Mouse (Mus musculus): ENCODE measurements at regions not wholly inside any gene's neighbourhood (a gene's known extent, or its start where the extent isn't known, plus 50 kb on each side); places are given as distances from the start of the nearest gene placed in this dataset.

DNA sequence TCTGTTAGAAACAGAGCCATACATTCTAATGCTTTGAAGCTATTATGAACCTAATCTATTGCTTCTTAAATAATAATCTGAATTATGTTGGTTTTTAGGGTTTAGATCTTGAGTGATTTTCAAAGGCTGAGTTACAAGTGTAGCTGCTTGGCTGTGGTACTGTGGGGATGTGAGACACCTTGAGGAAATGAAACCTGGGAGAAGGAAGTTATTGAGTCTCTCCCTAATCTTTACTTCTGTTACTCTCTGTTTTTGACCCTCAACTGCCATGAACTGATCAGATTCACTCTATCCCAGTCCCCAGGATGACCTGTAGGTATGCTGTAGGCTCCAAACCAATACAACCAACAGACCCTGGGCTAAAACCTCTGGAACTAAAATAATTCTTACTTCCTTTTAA, 334.8 kb downstream of the Bckdhb start:
- no peak overlapping the region for H3K27ac ChIP-seq (ENCODE audit: insufficient read depth, low read depth)
- DNase-seq (ENCODE audit: extremely low read depth): no peak
- in situ Hi-C loops (cut with MboI; ENCODE audit: low pct_ligation_motif_present, low pct_unique_long_range_greater_than_20kb, low sequenced_read_pairs) (no loop called here), dilution Hi-C loops (cut with MboI; ENCODE audit: extremely low pct_ligation_motif_present, extremely low pct_unique_long_range_greater_than_20kb, low sequenced_read_pairs) (no loop called here)
- no peak overlapping the region for H3K4me2 ChIP-seq (ENCODE audit: insufficient read depth, low read depth, poor library complexity, severe bottlenecking)
- H3K36me3 ChIP-seq (replicated peaks in 1 of 2; ENCODE audit: control insufficient read depth in 1 of 2, insufficient read depth in 1 of 2, low read length in 1 of 2): no peaks in the 10 kb centered on the region
- H3K4me3 ChIP-seq (replicated peaks in 1 of 3; ENCODE audit: low read depth in 2 of 3, low read length in 2 of 3, poor library complexity in 1 of 3): no peak overlapping the region
- H3K79me2 ChIP-seq (replicated peaks; ENCODE audit: control insufficient read depth, extremely low read depth, insufficient read depth, poor library complexity, severe bottlenecking): no peaks in the 10 kb centered on the region
- H3K9me3 ChIP-seq (replicated peaks; ENCODE audit: low read length): no peaks in the 10 kb centered on the region
- no peaks in the 10 kb centered on the region for H3K27me3 ChIP-seq (replicated peaks)
- no peak for TF ChIP-seq NRF1 (IDR thresholded peaks at IDR 0.05; ENCODE audit: low read depth, low read length)
- TF ChIP-seq TCF12 (IDR thresholded peaks at IDR 0.05; ENCODE audit: low read depth, low read length): no peak
- no peak for TF ChIP-seq HCFC1 (IDR thresholded peaks at IDR 0.05; ENCODE audit: low read depth, low read length)
- TF ChIP-seq USF1 (IDR thresholded peaks at IDR 0.05; ENCODE audit: low read depth, low read length): no peak
- no peak for TF ChIP-seq ELF1 (IDR thresholded peaks at IDR 0.05; ENCODE audit: low read depth, low read length)
- TF ChIP-seq ZKSCAN1 (IDR thresholded peaks at IDR 0.05; ENCODE audit: borderline replicate concordance, low read depth, low read length): no peak
- no peak for TF ChIP-seq MXI1 (IDR thresholded peaks at IDR 0.05; ENCODE audit: low read depth, low read length)
- TF ChIP-seq MAX (IDR thresholded peaks at IDR 0.05; ENCODE audit: low read length): no peak
- no peak for TF ChIP-seq MYC (IDR thresholded peaks at IDR 0.05; ENCODE audit: low read depth, low read length)
- TF ChIP-seq SMC3 (IDR thresholded peaks at IDR 0.05; ENCODE audit: low read depth, low read length): no peak
- TF ChIP-seq BHLHE40 (IDR thresholded peaks at IDR 0.05; ENCODE audit: low read depth, low read length): no peak
- TF ChIP-seq E2F4 (IDR thresholded peaks at IDR 0.05; ENCODE audit: insufficient replicate concordance, low read depth, low read length): no peak
- no peak for TF ChIP-seq ETS1 (conservative IDR thresholded peaks at IDR 0.05; ENCODE audit: low read depth, low read length)
- TF ChIP-seq CHD2 (IDR thresholded peaks at IDR 0.05; ENCODE audit: low read length): no peak
- TF ChIP-seq CHD1 (IDR thresholded peaks at IDR 0.05; ENCODE audit: low read depth, low read length): no peak
- TF ChIP-seq JUN (IDR thresholded peaks at IDR 0.05; ENCODE audit: insufficient read depth, low read depth, low read length): no peak
- TF ChIP-seq MEF2A (IDR thresholded peaks at IDR 0.05; ENCODE audit: borderline replicate concordance, low read depth, low read length): no peak
- TF ChIP-seq POLR2AphosphoS2 (IDR thresholded peaks at IDR 0.05; ENCODE audit: low read depth, low read length): no peak
- H3K4me1 ChIP-seq (ENCODE audit: control insufficient read depth in 1 of 2, insufficient read depth in 2 of 2): peaks cover 0 to 9% of the 10 kb centered on the region in 2 experiments; a peak in 2 of 4 replicates
- H3K9ac ChIP-seq (ENCODE audit: insufficient read depth, low read depth): no peak overlapping the region

DNA sequence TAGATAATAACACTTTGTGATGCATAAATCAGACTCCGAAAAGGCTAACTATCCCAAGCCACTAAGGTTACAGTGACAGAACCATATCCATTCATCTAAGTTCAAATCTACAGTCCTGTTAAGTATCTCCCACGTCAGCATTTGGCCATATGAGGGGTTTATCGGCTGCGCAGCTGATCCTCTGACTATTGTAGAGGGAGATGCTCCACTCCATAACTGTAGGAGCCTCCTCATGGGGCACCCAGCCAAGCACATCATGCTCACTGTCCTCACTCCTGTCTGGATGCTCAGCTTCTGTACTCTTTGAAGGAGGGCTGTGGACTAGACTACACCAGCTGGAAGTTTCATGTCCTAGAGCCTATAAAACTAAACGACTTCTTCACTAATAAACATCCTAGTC, 337.2 kb downstream of the Bckdhb start:
- Histone ChIP-seq H3K4me3 (replicated peaks in 1 of 3; ENCODE audit: low read depth in 2 of 3, low read length in 2 of 3, poor library complexity in 1 of 3) (no peak overlapping the region), H3K36me3 (replicated peaks in 1 of 2; ENCODE audit: control insufficient read depth in 1 of 2, insufficient read depth in 1 of 2, low read length in 1 of 2) (no peaks in the 10 kb centered on the region), H3K9me3 (replicated peaks; ENCODE audit: low read length) (no peaks in the 10 kb centered on the region), H3K27ac (ENCODE audit: insufficient read depth, low read depth) (no peak overlapping the region), H3K4me2 (ENCODE audit: insufficient read depth, low read depth, poor library complexity, severe bottlenecking) (no peak overlapping the region), H3K79me2 (replicated peaks; ENCODE audit: control insufficient read depth, extremely low read depth, insufficient read depth, poor library complexity, severe bottlenecking) (no peaks in the 10 kb centered on the region), H3K9ac (ENCODE audit: insufficient read depth, low read depth) (no peak overlapping the region), H3K4me1 (ENCODE audit: control insufficient read depth in 1 of 2, insufficient read depth in 2 of 2) (peaks cover 0 to 9% of the 10 kb centered on the region in 2 experiments; a peak in 2 of 4 replicates), H3K27me3 (replicated peaks) (no peaks in the 10 kb centered on the region)
- in situ Hi-C loops (cut with MboI; ENCODE audit: low pct_ligation_motif_present, low pct_unique_long_range_greater_than_20kb, low sequenced_read_pairs): no loop called here
- dilution Hi-C loops (cut with MboI; ENCODE audit: extremely low pct_ligation_motif_present, extremely low pct_unique_long_range_greater_than_20kb, low sequenced_read_pairs): no loop called here
- DNase-seq (ENCODE audit: extremely low read depth): no peak
- TF ChIP-seq IRF4 (IDR thresholded peaks at IDR 0.05; ENCODE audit: low read depth, low read length) (no peak), TCF12 (IDR thresholded peaks at IDR 0.05; ENCODE audit: low read depth, low read length) (no peak), SMC3 (IDR thresholded peaks at IDR 0.05; ENCODE audit: low read depth, low read length) (no peak), POLR2A (IDR thresholded peaks at IDR 0.05; ENCODE audit: low read depth, low read length) (no peak), MAFK (IDR thresholded peaks at IDR 0.05; ENCODE audit: insufficient replicate concordance, low read length) (no peak), POLR2AphosphoS2 (IDR thresholded peaks at IDR 0.05; ENCODE audit: low read depth, low read length) (no peak), PAX5 (IDR thresholded peaks at IDR 0.05; ENCODE audit: low read length) (no peak), USF1 (IDR thresholded peaks at IDR 0.05; ENCODE audit: low read depth, low read length) (no peak), HCFC1 (IDR thresholded peaks at IDR 0.05; ENCODE audit: low read depth, low read length) (no peak), BHLHE40 (IDR thresholded peaks at IDR 0.05; ENCODE audit: low read depth, low read length) (no peak)

Data from CH12.LX (cell line).